Mouse (Mus musculus) monocyte, adult 5-6 weeks (primary cell): Measurements from ENCODE around the gene Gm48551. TPM values are rescaled to one million over a fixed set of nuclear protein-coding genes. Genes with fewer than 3 reads are reported as not detected.

Source experiments
- ATAC-seq: fragments of 153-309, 156-312 bp; replicated peaks from 2 replicates; pipeline ENCODE4 v1.8.0; 2017; ENCODE audit warnings: mild to moderate bottlenecking; ENCODE audit not compliant: low TSS enrichment, insufficient number of reproducible peaks, severe bottlenecking, poor library complexity, low FRiP score
- total RNA-seq: library from RNA; stranded (forward); fragments of 200-1000, 200-491, 200-594 nt; gene quantifications from 3 replicates; pipeline ENCODE4 v1.2.3, GENCODE M21; 2017

Gm48551 gene
- total RNA-seq, 1 experiment from 2014 or later: not detected

- peak; percentile 90 for ATAC-seq
These were observed 5.6 kb upstream of the Gm48551 start for GRCm38 (mm10) chr10:81378553-81379182.

GRCm38 (mm10) chr10:81379183-81379553, 5.1 kb upstream of the Gm48551 start:
- no peak for ATAC-seq

GRCm38 (mm10) chr10:81379809-81380378, 4.4 kb upstream of the Gm48551 start:
- no peak for ATAC-seq

- no peak for ATAC-seq
These were observed 2.2 kb upstream of the Gm48551 start for GRCm38 (mm10) chr10:81382039-81382438.

GRCm38 (mm10) chr10:81384605-81384982, 328 bp downstream of the Gm48551 start:
- 0 out of 2 replicates have a peak, but pooled peaks have one; percentile 7 for ATAC-seq

GRCm38 (mm10) chr10:81385603-81386306, 1.5 kb downstream of the Gm48551 start:
- ATAC-seq: no peak

GRCm38 (mm10) chr10:81387716-81388115, 3.5 kb downstream of the Gm48551 start:
- no peak for ATAC-seq

- no peak for ATAC-seq
These were observed 4.3 kb downstream of the Gm48551 start, which contains the start of gene Gm48552 for GRCm38 (mm10) chr10:81388505-81389055. Gene Gm48552 (plus strand): TSS chr10:81389005.

- no peak for ATAC-seq
These were observed 5.1 kb downstream of the Gm48551 start for GRCm38 (mm10) chr10:81389373-81389772.

GRCm38 (mm10) chr10:81389801-81390677, 5.8 kb downstream of the Gm48551 start:
- peak; percentile 36; the same call in 1 of the 2 replicates for ATAC-seq

GRCm38 (mm10) chr10:81390678-81390965, 6.4 kb downstream of the Gm48551 start:
- no peak for ATAC-seq

GRCm38 (mm10) chr10:81392270-81392669, 8.0 kb downstream of the Gm48551 start:
- no peak for ATAC-seq

GRCm38 (mm10) chr10:81392781-81393185, 8.5 kb downstream of the Gm48551 start, which contains the start of gene Smim24:
Gene Smim24 (plus strand): TSS chr10:81393051.
- ATAC-seq: no peak

- no peak for ATAC-seq
These were observed 9.3 kb downstream of the Gm48551 start for GRCm38 (mm10) chr10:81393456-81394063.

- ATAC-seq: peak; percentile 41
These were observed 10.9 kb downstream of the Gm48551 start for GRCm38 (mm10) chr10:81395127-81395526.

GRCm38 (mm10) chr10:81395865-81396264, 11.6 kb downstream of the Gm48551 start:
- ATAC-seq: no peak

- no peak for ATAC-seq
These were observed 12.5 kb downstream of the Gm48551 start for GRCm38 (mm10) chr10:81396749-81397148.

- no peak for ATAC-seq
These were observed 15.0 kb downstream of the Gm48551 start for GRCm38 (mm10) chr10:81399296-81399695.
